Mouse (Mus musculus): Measurements from ENCODE around the gene Gipc3.

GRCm38 (mm10) chr10:81298369-81299100, 44.5 kb downstream of the Gipc3 start:
- TF ChIP-seq EP300 (IDR thresholded peaks at IDR 0.05; ENCODE audit: low read depth) (no peak), CTCF (IDR thresholded peaks at IDR 0.05; ENCODE audit: low read depth) (no peak)

Measured in liver, embryonic 14.5 days (tissue).